Mouse (Mus musculus) urinary bladder, adult 18-20 months (tissue): ENCODE measurements around the gene Marcksl1.

Experiments used
- DNase-seq, 2 experiments: peaks; one replicate each; pipeline ENCODE4 v3.0.0; 2022; ENCODE audit warnings: low spot score in 2 of 2, mixed read lengths in 2 of 2

The Marcksl1 gene

DNA sequence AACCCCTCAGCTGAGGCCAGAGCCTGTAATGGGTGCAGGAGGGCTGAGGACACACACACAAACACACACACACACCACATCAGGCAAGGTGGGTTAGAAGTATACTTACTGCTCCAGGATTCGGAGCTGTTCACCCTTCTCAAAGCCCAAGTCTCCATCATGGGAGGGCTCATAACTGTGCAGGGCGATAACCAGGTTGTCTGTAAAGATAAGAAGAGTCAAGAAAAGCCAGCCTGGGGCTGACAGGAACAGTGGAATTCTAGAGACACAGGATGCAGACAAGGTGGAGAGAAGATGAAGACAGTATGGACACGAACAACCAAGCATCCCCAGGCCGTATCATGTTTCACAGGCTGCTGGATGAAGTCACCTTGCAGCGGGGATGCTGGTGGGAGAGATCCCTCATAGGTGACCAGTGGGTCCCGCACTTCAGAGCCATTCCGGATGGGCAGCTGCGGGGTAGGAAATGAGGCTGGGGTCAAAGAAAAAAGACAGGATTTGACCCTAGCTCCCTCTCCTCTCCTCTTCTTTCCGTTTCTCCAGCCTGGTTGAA, 44.0 kb downstream of the Marcksl1 start:
- DNase-seq = no peak

DNA sequence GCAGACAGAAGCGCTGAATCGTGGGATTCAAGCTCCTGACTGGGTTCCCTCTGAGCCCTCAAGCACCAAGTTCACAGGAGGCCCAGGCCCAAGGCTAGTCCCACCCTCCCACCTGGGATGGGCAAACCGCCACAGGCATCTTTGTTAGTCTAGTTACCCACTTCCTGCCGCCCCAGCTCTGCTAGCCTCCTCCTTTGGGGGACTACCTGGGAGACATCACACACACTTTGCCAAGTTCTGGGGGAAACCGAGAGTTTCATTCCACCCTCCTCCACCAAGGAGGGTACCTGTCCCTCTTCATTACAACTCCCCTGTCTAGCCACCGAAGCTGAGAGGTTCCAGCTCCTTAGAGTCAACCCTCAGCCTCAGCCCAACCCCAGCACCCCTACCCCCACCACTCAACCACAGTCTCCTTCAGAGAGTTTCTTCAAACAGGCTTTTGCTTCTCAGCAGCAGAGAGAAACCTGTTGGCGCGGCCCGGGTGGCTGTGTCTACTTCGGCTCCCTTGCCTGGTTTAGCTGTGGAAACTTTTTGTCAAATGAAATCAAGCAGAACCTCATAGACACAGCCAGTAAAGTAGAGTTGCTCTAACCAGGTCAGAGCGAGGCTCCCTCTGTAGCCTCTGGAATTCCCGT, 45.1 kb downstream of the Marcksl1 start:
- DNase-seq = no peak

DNA sequence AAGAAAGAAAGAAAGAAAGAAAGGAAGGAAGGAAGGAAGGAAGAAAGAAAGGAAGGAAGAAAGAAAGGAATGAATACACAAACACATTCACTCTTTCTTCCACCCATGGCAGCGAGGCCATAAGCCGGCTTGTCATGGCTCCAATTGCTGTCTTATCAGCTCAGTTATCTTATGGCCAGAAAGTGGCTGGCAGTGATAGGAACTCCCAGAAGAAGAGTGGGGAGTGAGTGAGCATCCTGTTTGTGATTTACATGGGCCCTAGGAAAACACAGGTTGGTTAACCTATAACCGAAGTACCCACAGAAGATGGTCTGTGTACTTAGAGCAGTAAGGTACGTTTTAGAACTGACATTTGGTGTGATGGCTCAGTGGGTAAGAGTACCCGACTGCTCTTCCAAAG, 47.8 kb downstream of the Marcksl1 start:
- DNase-seq = no peak

DNA sequence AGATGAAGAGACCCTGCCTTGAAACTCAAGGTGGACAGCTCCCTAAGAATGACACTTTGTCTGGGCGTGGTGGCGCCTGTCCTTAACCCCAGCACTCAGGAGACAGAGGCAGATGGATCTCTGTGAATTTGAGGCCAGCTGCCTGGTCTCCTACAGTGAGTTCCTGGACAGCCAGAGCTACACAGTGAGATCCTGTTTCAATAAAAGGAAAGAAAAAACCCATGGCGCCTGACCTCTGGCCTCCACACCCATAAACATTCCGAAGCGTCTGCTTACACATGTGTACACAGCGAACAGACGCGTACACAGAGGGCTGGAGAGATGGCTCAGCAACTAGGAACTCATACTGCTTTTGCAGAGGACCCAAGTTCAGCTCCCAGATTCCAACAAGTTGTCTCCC, 50.3 kb downstream of the Marcksl1 start:
- DNase-seq = no peak

DNA sequence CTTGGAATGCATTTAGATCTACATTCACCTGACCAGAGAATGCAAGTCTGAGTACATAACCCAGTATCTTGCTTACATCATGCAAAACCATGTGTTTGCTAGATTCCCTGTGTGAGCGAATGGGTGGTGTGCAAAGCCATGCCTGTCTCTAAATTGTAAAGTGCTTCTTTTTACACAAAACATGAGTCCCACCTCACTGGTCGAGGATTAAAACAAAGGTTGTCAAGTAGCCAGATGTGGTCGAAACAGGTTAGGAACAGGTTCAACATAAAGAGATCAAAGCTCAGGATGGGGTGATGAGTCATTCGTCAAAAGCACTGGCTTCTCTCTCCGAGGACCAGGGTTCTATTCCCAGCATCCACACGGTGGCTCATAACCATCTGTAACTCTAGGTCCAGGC, 51.8 kb downstream of the Marcksl1 start:
- no peak for DNase-seq
